Mouse (Mus musculus): ENCODE measurements around the gene Triap1.
"Not testable (repeated sequence)": the region's sequence is repeated elsewhere in the genome, so short reads cannot be mapped to it uniquely, and the experiment has no call there.

Gene Triap1

GRCm38 (mm10) chr5:115340577-115341313 is at the start of gene Triap1, which contains the start of gene Gatc:
Gene Triap1, plus strand, starts transcription at chr5:115341225.
Gene Gatc, minus strand, starts transcription at chr5:115341178.
- peak; percentile 91 to 92 for DNase-seq

- no peak for DNase-seq
Observed at GRCm38 (mm10) chr5:115294173-115294572, 46.9 kb upstream of the Triap1 start.

- DNase-seq = no peak
Observed at GRCm38 (mm10) chr5:115296347-115296746, 44.7 kb upstream of the Triap1 start.

- DNase-seq = peak; percentile 52 to 55
Observed at GRCm38 (mm10) chr5:115300035-115300744, 40.8 kb upstream of the Triap1 start.

GRCm38 (mm10) chr5:115300792-115301614 is 40.0 kb upstream of the Triap1 start, which contains the start of gene Dynll1:
Gene Dynll1, minus strand, starts transcription at chr5:115300999.
- DNase-seq = peak; percentile 99 to 100

- no peak for DNase-seq
Observed at GRCm38 (mm10) chr5:115301615-115302014, 39.4 kb upstream of the Triap1 start.

- not testable (repeated sequence) for DNase-seq
Observed at GRCm38 (mm10) chr5:115302190-115302589, 38.8 kb upstream of the Triap1 start.

- no peak for DNase-seq
Observed at GRCm38 (mm10) chr5:115312354-115312753, 28.7 kb upstream of the Triap1 start.

GRCm38 (mm10) chr5:115312816-115313667 is 28.0 kb upstream of the Triap1 start:
- DNase-seq = no peak

GRCm38 (mm10) chr5:115313668-115313943 is 27.4 kb upstream of the Triap1 start:
- DNase-seq = no peak

GRCm38 (mm10) chr5:115316968-115317644 is 23.9 kb upstream of the Triap1 start:
- DNase-seq = no peak

- DNase-seq = no peak
Observed at GRCm38 (mm10) chr5:115317645-115318328, 23.2 kb upstream of the Triap1 start.

GRCm38 (mm10) chr5:115319004-115319940 is 21.8 kb upstream of the Triap1 start:
- peak; percentile 72 to 80 for DNase-seq

- no peak for DNase-seq
Observed at GRCm38 (mm10) chr5:115326256-115326831, 14.7 kb upstream of the Triap1 start.

GRCm38 (mm10) chr5:115326875-115327609 is 14.0 kb upstream of the Triap1 start, which contains the start of gene Srsf9:
Gene Srsf9, plus strand, starts transcription at chr5:115327177.
- DNase-seq = peak; percentile 97 to 98

GRCm38 (mm10) chr5:115327610-115328548 is 13.1 kb upstream of the Triap1 start:
- peak in 1 of 2 experiments; percentile 41 for DNase-seq

- DNase-seq = no peak
Observed at GRCm38 (mm10) chr5:115330955-115331354, 10.1 kb upstream of the Triap1 start.
